Mouse (Mus musculus) naive thymus-derived CD4-positive, alpha-beta T cell, adult 2 months (primary cell): ENCODE results near the gene Snu13.
A peak's percentile ranks its signal among the peaks of the same experiment; 100 is the strongest.

ENCODE experiments used
- DNase-seq: peaks from one replicate; pipeline ENCODE4 v3.0.0-alpha.2; 2011; ENCODE audit warnings: low read depth

Gene Snu13

DNA sequence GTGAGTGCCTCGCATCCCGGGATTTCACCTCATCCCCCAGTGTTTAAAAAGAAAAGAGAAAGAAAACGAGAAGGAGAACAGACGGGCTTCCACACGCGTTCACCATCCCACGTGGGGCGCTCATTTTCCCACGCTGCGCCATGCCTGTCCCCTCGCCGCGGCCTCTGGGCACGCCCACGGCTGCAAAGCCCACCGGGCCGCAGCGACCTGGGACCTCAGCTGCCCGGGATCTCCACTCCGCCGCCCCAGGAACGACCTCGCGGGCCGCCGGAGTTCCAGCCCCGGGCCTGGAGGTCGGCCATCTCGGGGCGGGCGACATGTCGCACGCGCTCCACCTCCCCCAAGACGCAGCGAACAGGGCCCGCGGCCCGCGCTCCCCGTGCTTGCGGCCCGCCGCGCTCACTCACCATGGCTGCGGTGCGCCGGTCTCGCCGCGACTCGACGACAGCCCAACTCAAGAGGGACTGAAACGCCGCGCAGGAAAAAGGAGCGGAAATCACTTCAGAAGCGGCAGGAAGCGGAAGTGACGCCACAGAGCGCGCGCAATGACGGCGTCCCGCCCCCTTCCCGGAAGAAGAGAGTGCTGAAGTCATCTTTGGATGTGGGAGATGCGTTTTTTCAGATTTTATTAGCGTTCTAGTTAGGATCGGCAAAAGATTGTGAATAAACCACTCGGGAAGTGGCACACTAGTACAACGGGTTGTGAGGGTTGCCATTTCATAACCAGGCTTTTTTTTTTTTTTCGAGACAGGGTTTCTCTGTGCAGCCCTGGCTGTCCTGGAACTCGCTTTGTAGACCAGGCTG, at the start of gene Snu13:
Snu13 (minus strand) TSS at position 519 of the 804 bp plus-strand sequence.
- DNase-seq: peak; percentile 94

GRCm38 (mm10) chr15:82091061-82091460, 43.7 kb upstream of the Snu13 start:
- no peak for DNase-seq

DNA sequence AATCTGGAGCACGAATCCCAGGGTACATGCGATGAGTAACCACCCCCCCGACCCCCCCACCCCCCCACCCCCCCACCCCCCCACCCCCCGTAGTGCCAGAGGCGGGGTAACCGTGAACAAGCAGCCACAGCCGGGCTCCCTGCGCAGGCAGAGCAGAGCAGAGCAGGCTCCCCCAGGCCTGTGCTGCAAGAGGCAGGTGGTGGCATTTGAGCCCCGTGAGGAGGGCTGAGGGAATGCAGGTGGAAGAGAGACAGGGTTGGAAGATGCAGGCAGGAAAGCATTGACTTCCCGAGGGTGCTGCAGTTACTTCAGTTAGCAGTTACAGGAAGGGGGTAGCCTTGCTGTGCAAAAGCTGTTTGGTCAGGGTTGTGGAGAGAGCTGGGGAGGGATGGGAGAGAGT, 39.9 kb upstream of the Snu13 start:
- DNase-seq: no peak

DNA sequence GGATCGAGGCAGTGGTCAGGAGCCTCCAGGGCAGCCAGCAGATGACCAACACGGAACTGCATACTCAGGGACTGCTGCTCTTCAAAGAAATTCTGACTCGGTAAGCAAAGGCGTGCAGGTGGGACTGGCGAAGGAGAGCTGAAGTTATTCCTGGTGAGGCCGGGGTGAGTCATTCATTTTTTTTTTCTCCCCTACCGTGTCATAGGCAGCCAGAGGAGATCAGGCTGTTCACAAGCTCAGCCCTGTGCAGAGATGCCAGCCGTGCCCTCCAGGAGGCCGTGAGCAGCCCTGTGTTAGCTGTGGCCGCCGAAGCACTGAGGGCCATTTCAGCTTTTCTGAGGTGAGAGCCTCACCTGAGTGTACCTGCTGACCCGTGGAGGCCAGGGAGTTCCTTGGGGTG, 38.7 kb upstream of the Snu13 start:
- no peak for DNase-seq

GRCm38 (mm10) chr15:82085606-82086005, 38.2 kb upstream of the Snu13 start:
- no peak for DNase-seq

- peak; percentile 55 for DNase-seq
Measured at GRCm38 (mm10) chr15:82081161-82081560, 33.8 kb upstream of the Snu13 start.

GRCm38 (mm10) chr15:82079883-82080282, 32.5 kb upstream of the Snu13 start:
- DNase-seq: no peak

GRCm38 (mm10) chr15:82073490-82073889, 26.1 kb upstream of the Snu13 start:
- no peak for DNase-seq

- DNase-seq: no peak
Measured at GRCm38 (mm10) chr15:82071816-82072469, 24.5 kb upstream of the Snu13 start.

DNA sequence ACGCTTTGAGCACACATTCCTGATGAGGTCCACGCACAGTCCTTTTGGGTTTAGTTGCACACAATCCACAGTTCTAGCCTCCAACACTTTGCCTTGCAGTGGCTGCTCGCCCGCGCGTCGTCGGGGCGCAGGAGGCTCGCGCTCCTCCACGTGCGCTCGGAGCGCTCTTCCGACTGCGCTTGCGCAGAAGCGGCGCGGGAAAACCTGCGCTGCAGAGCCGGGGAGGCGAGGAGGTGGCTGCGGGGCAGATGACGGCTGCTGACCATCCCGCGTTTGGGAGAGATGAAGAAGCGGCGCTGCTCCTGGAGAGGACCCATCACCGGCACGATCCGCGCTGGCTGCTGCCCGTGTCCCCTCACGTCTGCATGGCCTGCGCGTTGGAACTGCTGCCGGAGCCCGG, 22.5 kb upstream of the Snu13 start, which contains the start of gene Mei1:
Mei1 (plus strand) TSS at position 99 of the 400 bp plus-strand sequence.
- DNase-seq: no peak

DNA sequence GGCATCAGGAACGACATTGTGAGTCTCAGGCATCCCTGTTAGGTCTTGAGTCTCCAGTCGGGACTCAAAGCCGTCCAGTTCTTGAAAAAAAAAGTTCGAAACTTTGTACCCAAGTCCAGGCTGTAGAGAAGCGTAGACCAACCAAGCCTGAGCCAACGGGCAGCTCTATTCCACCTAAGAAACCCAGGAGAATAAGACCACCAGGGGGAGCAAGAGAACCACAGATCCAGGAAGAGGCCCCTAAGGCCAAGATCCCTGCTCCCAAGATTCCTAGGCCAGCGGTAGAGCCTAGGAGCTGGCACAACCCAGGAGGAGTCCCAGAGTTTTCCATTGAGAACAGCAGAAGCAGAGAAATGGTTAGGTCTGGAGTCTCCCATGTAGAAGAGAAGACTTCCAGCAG, 18.1 kb upstream of the Snu13 start:
- peak; percentile 78 for DNase-seq

DNA sequence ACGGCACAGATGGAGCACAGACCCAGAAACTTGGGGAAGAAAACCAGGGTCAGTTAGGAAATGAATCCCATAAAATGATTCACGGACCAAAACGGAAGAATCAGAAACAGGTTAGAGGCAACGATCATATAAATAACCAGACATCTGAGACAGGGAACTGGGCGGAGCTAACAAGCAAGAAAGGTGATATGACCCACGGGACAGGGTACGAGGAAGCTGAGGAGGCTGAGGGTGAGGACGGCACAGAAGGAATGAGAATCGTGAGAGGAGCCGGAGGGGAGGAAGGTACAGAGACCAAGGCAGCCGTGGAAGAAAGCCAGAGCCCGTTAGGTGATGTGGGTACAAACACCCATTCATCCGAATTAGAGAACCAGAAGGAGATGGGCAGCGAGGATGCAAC, 16.5 kb upstream of the Snu13 start:
- DNase-seq: no peak

DNA sequence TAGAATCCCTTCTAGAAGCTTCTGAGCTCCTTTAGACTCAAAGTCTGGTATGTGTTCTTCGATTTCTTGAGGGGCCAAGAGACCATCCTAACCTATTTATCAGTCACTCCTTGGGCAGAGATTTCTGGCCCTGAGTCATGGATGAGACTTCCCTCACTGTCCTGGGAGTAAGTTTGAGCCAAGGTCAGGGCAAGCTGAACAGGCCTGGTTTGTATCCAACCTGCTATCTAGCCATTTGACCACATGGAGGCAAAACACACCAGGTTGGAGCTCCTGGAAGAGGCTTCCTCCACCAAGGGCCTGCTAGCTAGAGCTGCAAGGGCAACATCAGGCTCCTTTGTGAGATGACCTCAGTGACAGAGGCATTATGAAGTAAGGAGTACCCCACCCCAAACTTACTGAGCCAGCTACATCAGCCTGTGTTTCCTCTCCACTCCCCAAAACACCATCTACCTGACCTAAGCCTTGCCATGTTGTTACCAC, 11.4 kb upstream of the Snu13 start, which contains the start of gene 4930407I10Rik:
4930407I10Rik (plus strand) TSS at position 433 of the 483 bp plus-strand sequence.
- no peak for DNase-seq

GRCm38 (mm10) chr15:82052544-82052943, 5.1 kb upstream of the Snu13 start:
- no peak for DNase-seq

DNA sequence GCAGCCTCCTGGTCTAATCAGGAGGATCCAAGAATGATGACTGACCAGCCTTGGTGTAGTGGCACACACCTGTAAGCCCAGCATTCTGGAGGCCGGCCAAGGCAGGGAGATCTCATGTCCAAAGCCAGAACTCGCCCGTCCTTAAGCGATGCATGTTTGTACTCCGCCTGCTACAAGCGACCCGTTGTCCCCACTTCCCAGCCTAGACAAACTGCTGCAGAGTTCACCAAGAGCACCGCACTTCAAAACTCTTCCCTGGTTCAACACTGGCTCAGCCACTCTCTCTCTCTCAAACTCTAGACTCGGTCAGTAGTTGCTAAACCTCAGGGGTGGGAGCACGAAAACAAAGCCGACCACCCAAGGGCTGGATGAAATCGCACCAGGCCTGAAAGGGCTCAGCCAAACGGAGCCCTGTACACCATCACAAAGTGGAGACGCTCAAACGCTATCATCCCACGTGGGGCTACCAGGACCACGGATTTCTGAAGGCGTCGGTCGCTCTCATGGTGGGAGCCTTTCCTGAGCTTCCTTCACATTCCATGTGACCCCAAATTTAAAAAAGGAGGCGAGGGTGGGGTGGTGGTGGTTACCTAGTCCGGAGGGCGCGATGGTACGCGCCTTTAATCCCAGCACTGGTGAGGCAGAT, 1.0 kb downstream of the Snu13 start:
- DNase-seq: peak; percentile 46

GRCm38 (mm10) chr15:82044166-82044784, 3.1 kb downstream of the Snu13 start:
- DNase-seq: peak; percentile 64

GRCm38 (mm10) chr15:82040650-82041049, 6.7 kb downstream of the Snu13 start:
- DNase-seq: peak; percentile 80

DNA sequence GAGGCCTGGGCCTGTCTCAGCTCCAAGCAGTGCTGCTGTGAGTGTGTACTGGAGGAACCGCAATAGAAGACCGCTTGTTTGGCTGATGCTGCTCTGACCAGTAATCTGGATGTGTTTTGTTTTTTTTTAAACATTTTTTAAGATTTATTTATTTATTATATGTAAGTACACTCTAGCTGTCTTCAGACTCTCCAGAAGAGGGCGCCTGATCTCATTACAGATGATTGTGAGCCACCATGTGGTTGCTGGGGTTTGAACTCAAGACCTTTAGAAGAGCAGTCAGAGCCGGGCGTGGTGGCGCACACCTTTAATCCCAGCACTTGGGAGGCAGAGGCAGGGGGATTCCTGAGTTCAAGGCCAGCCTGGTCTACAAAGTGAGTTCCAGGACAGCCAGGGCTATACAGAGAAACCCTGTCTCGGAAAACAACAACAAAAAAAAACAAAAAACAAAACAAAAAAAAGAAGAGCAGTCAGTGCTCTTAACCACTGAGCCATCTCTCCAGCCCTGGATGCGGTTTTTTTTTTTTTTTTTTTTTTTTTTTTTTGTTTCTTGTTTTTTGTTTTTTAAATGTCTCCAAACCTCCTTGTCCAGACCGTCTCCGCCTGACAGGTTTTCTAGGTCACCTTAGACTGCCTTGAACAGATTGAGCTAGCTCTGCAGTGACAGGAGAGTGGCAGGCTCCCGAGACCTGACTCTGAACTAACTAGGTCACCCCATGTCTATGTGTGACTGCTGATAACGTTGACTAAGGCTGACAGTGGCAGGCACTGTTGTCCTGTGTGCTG, 11.3 kb downstream of the Snu13 start:
- DNase-seq: peak; percentile 69

- DNase-seq: no peak
Measured at GRCm38 (mm10) chr15:82033762-82034161, 13.6 kb downstream of the Snu13 start, which contains the start of gene Desi1. Desi1 (minus strand) TSS chr15:82033862.

DNA sequence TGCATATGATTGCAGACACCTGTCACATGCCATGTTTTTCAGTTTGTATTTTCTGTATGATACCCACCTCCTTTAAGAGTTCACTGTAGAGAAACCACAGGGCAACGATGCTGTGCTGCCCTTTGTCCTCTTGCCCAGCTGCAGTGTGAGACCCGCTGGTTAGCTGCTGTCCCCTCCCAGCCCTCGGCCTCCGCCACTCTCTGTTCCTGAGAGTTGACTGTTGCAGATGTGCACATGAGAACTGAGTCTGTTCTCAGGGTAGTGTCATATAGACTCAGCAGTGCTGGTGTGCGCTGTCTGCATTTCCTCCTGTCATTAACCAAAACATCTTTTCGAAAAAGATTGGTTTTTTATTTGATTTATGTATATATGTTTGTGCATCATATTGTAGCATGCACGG, 15.0 kb downstream of the Snu13 start:
- DNase-seq: no peak

DNA sequence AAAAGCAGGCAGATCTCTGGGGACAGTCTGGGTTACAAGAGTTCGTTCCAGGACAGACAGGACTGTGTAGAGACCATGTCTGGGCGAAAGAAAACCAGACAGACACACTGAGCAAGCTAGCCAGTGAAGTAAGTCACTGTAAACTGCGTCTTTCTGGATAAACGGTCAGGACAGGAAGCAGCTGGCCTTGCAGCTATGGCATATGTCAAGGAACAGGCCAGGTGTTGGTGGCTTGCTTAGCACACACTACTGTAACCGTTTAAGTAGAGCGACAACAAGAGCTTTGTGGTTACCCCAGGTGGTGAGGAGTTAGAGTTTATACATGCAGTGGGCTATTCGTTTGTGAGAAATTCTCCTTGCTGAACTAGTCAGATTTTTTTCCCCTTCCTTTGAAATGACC, 19.7 kb downstream of the Snu13 start:
- no peak for DNase-seq
